Mouse (Mus musculus) kidney, embryonic 16.5 days (tissue): ENCODE results near the gene Cdc42ep4. TPM values are rescaled to one million over a fixed set of nuclear protein-coding genes. Genes with fewer than 3 reads are reported as not detected.
A peak's percentile ranks its signal among the peaks of the same experiment; 100 is the strongest.

Experiments
- ATAC-seq: fragments of 200-750 bp; cut with Nextera tagmentation; 2 replicates; pipeline ENCODE4 v1.8.0; 2017; ENCODE audit warnings: moderate TSS enrichment; ENCODE audit not compliant: low FRiP score, low TSS enrichment
- H3K27ac ChIP-seq: fragments of 300-500 bp; sonication (generic); 2 replicates; pipeline ENCODE4 v1.5.1; 2014; ENCODE audit warnings: low read length
- H3K27me3 ChIP-seq: fragments of 300-500 bp; sonication (generic); 2 replicates; pipeline ENCODE4 v1.6.1; 2014; ENCODE audit warnings: low read length, control low read depth, mixed read lengths; ENCODE audit not compliant: insufficient read depth
- H3K36me3 ChIP-seq: fragments of 300-500 bp; sonication (generic); 2 replicates; pipeline ENCODE4 v1.6.1; 2014; ENCODE audit warnings: low read length, control low read depth, mixed read lengths; ENCODE audit not compliant: insufficient read depth
- H3K4me1 ChIP-seq: fragments of 300-500 bp; sonication (generic); 2 replicates; pipeline ENCODE4 v1.6.1; 2014; ENCODE audit warnings: low read length, control low read depth, mixed read lengths; ENCODE audit not compliant: insufficient read depth
- H3K4me2 ChIP-seq: fragments of 300-500 bp; sonication (generic); replicated peaks from 2 replicates; pipeline ENCODE4 v1.6.1; 2014; ENCODE audit warnings: low read depth, low read length
- H3K4me3 ChIP-seq: fragments of 300-500 bp; sonication (generic); 2 replicates; pipeline ENCODE4 v1.5.1; 2014; ENCODE audit warnings: mild to moderate bottlenecking, low read length
- H3K9ac ChIP-seq: fragments of 300-500 bp; sonication (generic); replicated peaks from 2 replicates; pipeline ENCODE4 v1.6.1; 2014; ENCODE audit warnings: low read length
- H3K9me3 ChIP-seq: fragments of 300-500 bp; sonication (generic); 2 replicates; pipeline ENCODE4 v1.6.1; 2016; ENCODE audit warnings: low read length, control low read depth
- WGBS: fragments of 180-500 bp; shearing (Covaris S2); extraction: QIAGEN DNeasy Blood & Tissue Kit; methylation state at CpG from one replicate; pipeline ENCODE4 v1.1.7; 2014; 5-methylcytosine and 5-hydroxymethylcytosine counted together
- polyA plus RNA-seq: library from polyadenylated mRNA; unstranded; fragments of >200 nt; fragmentation: Nextera tagmentation; extraction: Ambion mirVana; gene quantifications from 2 replicates; pipeline ENCODE4 v1.2.1, GENCODE M21; 2015

Gene Cdc42ep4
- polyA plus RNA-seq, 1 experiment from 2014 or later: 73.9 TPM

GRCm38 (mm10) chr11:113710257-113710777 is 41.4 kb downstream of the Cdc42ep4 start:
- WGBS: 11% methylated on average over 10 of the region's 10 CpGs
- no peaks in the 10 kb centered on the region for H3K36me3 ChIP-seq
- no peaks in the 10 kb centered on the region for H3K9me3 ChIP-seq
- H3K4me1 ChIP-seq: peaks cover 26% of the 10 kb centered on the region
- H3K9ac ChIP-seq: peak overlapping the region; percentile 59
- H3K27me3 ChIP-seq: peaks cover 2% of the 10 kb centered on the region; the same call in 1 of the 2 replicates
- H3K4me3 ChIP-seq: no peak overlapping the region
- H3K27ac ChIP-seq: peak overlapping the region; percentile 87
- 0 out of 2 replicates have a peak overlapping the region, but pooled peaks have one; percentile 6 for H3K4me2 ChIP-seq
- ATAC-seq: 0 out of 2 replicates have a peak, but pooled peaks have one; percentile 20

GRCm38 (mm10) chr11:113709731-113710256 is 41.9 kb downstream of the Cdc42ep4 start, which contains the start of gene Cpsf4l:
Gene Cpsf4l (minus strand): TSS chr11:113710017.
- Histone ChIP-seq H3K27ac (peak within 1 kb of the TSS; percentile 87), H3K4me3 (no peak within 1 kb of the TSS), H3K9ac (peak within 1 kb of the TSS; percentile 59), H3K4me2 (peak within 1 kb of the TSS; percentile 10; the same call in 1 of the 2 replicates), H3K9me3 (no peaks in the 10 kb centered on the region), H3K36me3 (no peaks in the 10 kb centered on the region), H3K4me1 (peaks cover 26% of the 10 kb centered on the region), H3K27me3 (peaks cover 2% of the 10 kb centered on the region; the same call in 1 of the 2 replicates)
- peak; percentile 35 for ATAC-seq
- WGBS: 16% methylated on average over 11 of the region's 11 CpGs

- no peak overlapping the region for H3K27ac ChIP-seq
Observed at GRCm38 (mm10) chr11:113709272-113709671, 42.4 kb downstream of the Cdc42ep4 start.

GRCm38 (mm10) chr11:113708629-113709213 is 43.0 kb downstream of the Cdc42ep4 start:
- no peak overlapping the region for H3K4me3 ChIP-seq
- 57% methylated on average over 19 of the region's 19 CpGs for WGBS
- H3K36me3 ChIP-seq: no peaks in the 10 kb centered on the region
- H3K27ac ChIP-seq: no peak overlapping the region
- no peak for ATAC-seq
- H3K4me1 ChIP-seq: peaks cover 26% of the 10 kb centered on the region
- no peak overlapping the region for H3K9ac ChIP-seq
- no peaks in the 10 kb centered on the region for H3K9me3 ChIP-seq
- H3K27me3 ChIP-seq: peaks cover 2% of the 10 kb centered on the region; the same call in 1 of the 2 replicates
- H3K4me2 ChIP-seq: no peak overlapping the region

More at GRCm38 (mm10) chr11:113709272-113709671, 42.4 kb downstream of the Cdc42ep4 start:
- H3K4me2 ChIP-seq: peak overlapping the region; percentile 10; the same call in 1 of the 2 replicates
- WGBS: 18% methylated on average over 15 of the region's 15 CpGs
- no peak overlapping the region for H3K4me3 ChIP-seq
- no peaks in the 10 kb centered on the region for H3K9me3 ChIP-seq
- H3K27me3 ChIP-seq: peaks cover 2% of the 10 kb centered on the region; the same call in 1 of the 2 replicates
- peaks cover 26% of the 10 kb centered on the region for H3K4me1 ChIP-seq
- no peak for ATAC-seq
- H3K9ac ChIP-seq: peak overlapping the region; percentile 26; the same call in 1 of the 2 replicates
- H3K36me3 ChIP-seq: no peaks in the 10 kb centered on the region

GRCm38 (mm10) chr11:113705966-113706652 is 45.6 kb downstream of the Cdc42ep4 start:
- Histone ChIP-seq H3K27me3 (peaks cover 2% of the 10 kb centered on the region; the same call in 1 of the 2 replicates), H3K4me2 (no peak overlapping the region), H3K9ac (no peak overlapping the region), H3K4me1 (peaks cover 26% of the 10 kb centered on the region), H3K27ac (no peak overlapping the region), H3K36me3 (no peaks in the 10 kb centered on the region), H3K9me3 (no peaks in the 10 kb centered on the region), H3K4me3 (no peak overlapping the region)
- WGBS: 84% methylated on average over 15 of the region's 15 CpGs
- ATAC-seq: no peak

- Histone ChIP-seq H3K9me3 (no peaks in the 10 kb centered on the region), H3K27me3 (no peaks in the 10 kb centered on the region), H3K4me2 (no peak overlapping the region), H3K9ac (no peak overlapping the region), H3K4me1 (0 out of 2 replicates have a peak, but pooled peaks cover 3% of the 10 kb centered on the region), H3K36me3 (no peaks in the 10 kb centered on the region), H3K4me3 (no peak overlapping the region), H3K27ac (no peak overlapping the region)
- peak; percentile 39; the same call in 1 of the 2 replicates for ATAC-seq
- 35% methylated on average over 5 of the region's 5 CpGs for WGBS
Observed at GRCm38 (mm10) chr11:113703758-113704157, 47.9 kb downstream of the Cdc42ep4 start.

GRCm38 (mm10) chr11:113699643-113700042 is 52.0 kb downstream of the Cdc42ep4 start:
- peaks cover 5% of the 10 kb centered on the region; the same call in 1 of the 2 replicates for H3K4me1 ChIP-seq
- H3K27me3 ChIP-seq: no peaks in the 10 kb centered on the region
- no peak overlapping the region for H3K4me2 ChIP-seq
- H3K9me3 ChIP-seq: peaks cover 7% of the 10 kb centered on the region; the same call in 1 of the 2 replicates
- ATAC-seq: no peak
- no peak overlapping the region for H3K4me3 ChIP-seq
- H3K9ac ChIP-seq: no peak overlapping the region
- H3K36me3 ChIP-seq: peaks cover 15% of the 10 kb centered on the region
- 81% methylated on average over 7 of the region's 7 CpGs for WGBS
- no peak overlapping the region for H3K27ac ChIP-seq

GRCm38 (mm10) chr11:113698013-113698545 is 53.6 kb downstream of the Cdc42ep4 start:
- 46% methylated on average over 12 of the region's 12 CpGs for WGBS
- H3K9ac ChIP-seq: no peak overlapping the region
- peaks cover 5% of the 10 kb centered on the region; the same call in 1 of the 2 replicates for H3K4me1 ChIP-seq
- H3K4me2 ChIP-seq: no peak overlapping the region
- H3K27ac ChIP-seq: no peak overlapping the region
- peaks cover 7% of the 10 kb centered on the region; the same call in 1 of the 2 replicates for H3K9me3 ChIP-seq
- no peaks in the 10 kb centered on the region for H3K27me3 ChIP-seq
- peak; percentile 78; the same call in 1 of the 2 replicates for ATAC-seq
- H3K36me3 ChIP-seq: peaks cover 19% of the 10 kb centered on the region
- H3K4me3 ChIP-seq: no peak overlapping the region

- Histone ChIP-seq H3K9me3 (peaks cover 7% of the 10 kb centered on the region; the same call in 1 of the 2 replicates), H3K4me1 (peaks cover 5% of the 10 kb centered on the region; the same call in 1 of the 2 replicates), H3K27ac (no peak overlapping the region), H3K27me3 (no peaks in the 10 kb centered on the region), H3K4me2 (no peak overlapping the region), H3K36me3 (peaks cover 20% of the 10 kb centered on the region), H3K4me3 (no peak overlapping the region), H3K9ac (no peak overlapping the region)
- no peak for ATAC-seq
- WGBS: 73% methylated on average over 5 of the region's 5 CpGs
Observed at GRCm38 (mm10) chr11:113697571-113697970, 54.1 kb downstream of the Cdc42ep4 start.
